Mouse (Mus musculus) G1E (cell line): ENCODE measurements around the gene Ppp2r5a. TPM values are rescaled to one million over a fixed set of nuclear protein-coding genes. Genes with fewer than 3 reads are reported as not detected.
"Not testable (repeated sequence)": the region's sequence is repeated elsewhere in the genome, so short reads cannot be mapped to it uniquely, and the experiment has no call there.

Experiments
- ATAC-seq: 2 replicates; pipeline ENCODE4 v1.8.0; 2016; ENCODE audit warnings: mild to moderate bottlenecking; ENCODE audit not compliant: insufficient number of reproducible peaks, poor library complexity, low FRiP score, severe bottlenecking; ENCODE audit errors: extremely low read depth
- DNase-seq: peaks from one replicate; pipeline ENCODE4 v3.0.0; 2012; ENCODE audit warnings: low spot score
- H3K27me3 ChIP-seq: 2 replicates; pipeline ENCODE4 v1.6.1; 2012; ENCODE audit warnings: mild to moderate bottlenecking, low read length, inconsistent platforms; ENCODE audit not compliant: insufficient read depth
- H3K36me3 ChIP-seq: replicated peaks from 2 replicates; pipeline ENCODE3; 2012; ENCODE audit warnings: mild to moderate bottlenecking, inconsistent platforms
- H3K4me1 ChIP-seq: 2 replicates; pipeline ENCODE4 v1.6.1; 2012; ENCODE audit warnings: low read depth, low read length, inconsistent platforms, mixed read lengths; ENCODE audit not compliant: insufficient read depth
- H3K4me3 ChIP-seq: 2 replicates; pipeline ENCODE4 v1.5.1; 2012; ENCODE audit warnings: low read depth, mild to moderate bottlenecking, inconsistent platforms, low read length, moderate library complexity, mixed read lengths
- H3K9me3 ChIP-seq: replicated peaks from 2 replicates; pipeline ENCODE4 v1.6.1; 2012; ENCODE audit warnings: inconsistent platforms
- CTCF ChIP-seq: IDR thresholded peaks from 2 replicates; pipeline ENCODE4 v1.5.1; 2012; ENCODE audit warnings: low read depth, low read length, inconsistent platforms, mixed read lengths
- GATA1 ChIP-seq: IDR thresholded peaks from 2 replicates; pipeline ENCODE4 v1.6.1; 2012; ENCODE audit warnings: borderline replicate concordance, low read length, inconsistent platforms, mixed read lengths
- GATA2 ChIP-seq: IDR thresholded peaks from 2 replicates; pipeline ENCODE4 v1.6.1; 2012; ENCODE audit warnings: low read depth, low read length, inconsistent platforms, borderline replicate concordance
- POLR2AphosphoS5 ChIP-seq: IDR thresholded peaks from 2 replicates; pipeline ENCODE4 v1.6.1; 2012; ENCODE audit warnings: low read depth, low read length, inconsistent platforms; ENCODE audit not compliant: insufficient replicate concordance
- TAL1 ChIP-seq: conservative IDR thresholded peaks from 2 replicates; pipeline ENCODE4 v1.6.1; 2012; ENCODE audit warnings: low read depth, low read length, inconsistent platforms, mixed read lengths
- polyA plus RNA-seq: library from polyadenylated mRNA; stranded (reverse); fragments of >175 nt; gene quantifications from 2 replicates; pipeline ENCODE4 v1.2.3, GENCODE M21; 2012
- total RNA-seq, 2 experiments: library from RNA; stranded (forward) in 1 of 2; stranded (reverse) in 1 of 2; fragments of 200-1000 nt in 1 of 2; fragments of >200 nt in 1 of 2; fragmentation: Nextera tagmentation in 1 of 2; gene quantifications; 2 replicates each; pipeline ENCODE4 v1.2.3; 2014 to 2017

Gene Ppp2r5a
- total and polyA plus RNA-seq, 3 experiments = 45.1 to 133 (median 133) TPM

- Histone ChIP-seq H3K4me3 (no peak overlapping the region), H3K27me3 (peaks cover 37% of the 10 kb centered on the region), H3K36me3 (no peaks in the 10 kb centered on the region), H3K9me3 (no peaks in the 10 kb centered on the region), H3K4me1 (peaks cover 6% of the 10 kb centered on the region)
- no peak for DNase-seq
- TF ChIP-seq POLR2AphosphoS5 (no peak), CTCF (no peak), GATA1 (no peak), GATA2 (no peak), TAL1 (no peak)
- ATAC-seq = no peak
These were observed 29.5 kb upstream of the Ppp2r5a start for GRCm38 (mm10) chr1:191432531-191432930.

GRCm38 (mm10) chr1:191432023-191432422 is 29.0 kb upstream of the Ppp2r5a start:
- Histone ChIP-seq H3K4me1 (peaks cover 6% of the 10 kb centered on the region), H3K27me3 (peaks cover 40% of the 10 kb centered on the region), H3K36me3 (no peaks in the 10 kb centered on the region), H3K4me3 (no peak overlapping the region), H3K9me3 (no peaks in the 10 kb centered on the region)
- TF ChIP-seq TAL1 (no peak), CTCF (no peak)
- DNase-seq = no peak
- no peak for ATAC-seq

- ATAC-seq (no peak), DNase-seq (no peak)
- Histone ChIP-seq H3K27me3 (peaks cover 42% of the 10 kb centered on the region), H3K4me3 (no peak overlapping the region), H3K9me3 (no peaks in the 10 kb centered on the region), H3K36me3 (no peaks in the 10 kb centered on the region), H3K4me1 (peaks cover 3% of the 10 kb centered on the region; the same call in 1 of the 2 replicates)
- no peak for TF ChIP-seq TAL1
- no peak for TF ChIP-seq POLR2AphosphoS5
- TF ChIP-seq GATA1 = no peak
- no peak for TF ChIP-seq GATA2
- no peak for TF ChIP-seq CTCF
These were observed 27.0 kb upstream of the Ppp2r5a start for GRCm38 (mm10) chr1:191430121-191430520.

- H3K9me3 ChIP-seq = no peaks in the 10 kb centered on the region
- peaks cover 9% of the 10 kb centered on the region for H3K4me1 ChIP-seq
- DNase-seq (no peak), ATAC-seq (no peak)
- TF ChIP-seq POLR2AphosphoS5 (no peak), TAL1 (no peak), CTCF (no peak), GATA1 (no peak), GATA2 (no peak)
- peaks cover 54% of the 10 kb centered on the region for H3K27me3 ChIP-seq
- H3K4me3 ChIP-seq = no peak overlapping the region
- no peaks in the 10 kb centered on the region for H3K36me3 ChIP-seq
These were observed 22.8 kb upstream of the Ppp2r5a start for GRCm38 (mm10) chr1:191425884-191426283.

- Histone ChIP-seq H3K4me1 (peaks cover 11% of the 10 kb centered on the region), H3K4me3 (no peak overlapping the region), H3K9me3 (no peaks in the 10 kb centered on the region), H3K27me3 (peaks cover 45% of the 10 kb centered on the region), H3K36me3 (no peaks in the 10 kb centered on the region)
- DNase-seq = no peak
- no peak for TF ChIP-seq POLR2AphosphoS5
- TF ChIP-seq GATA1 = no peak
- TF ChIP-seq GATA2 = no peak
- no peak for TF ChIP-seq CTCF
- no peak for TF ChIP-seq TAL1
- no peak for ATAC-seq
These were observed 20.1 kb upstream of the Ppp2r5a start for GRCm38 (mm10) chr1:191423201-191423600.

- ATAC-seq, DNase-seq, H3K36me3 ChIP-seq, H3K9me3 ChIP-seq, H3K4me3 ChIP-seq: not testable (repeated sequence)
- H3K4me1 ChIP-seq = peaks cover 11% of the 10 kb centered on the region
- peaks cover 41% of the 10 kb centered on the region for H3K27me3 ChIP-seq
These were observed 19.6 kb upstream of the Ppp2r5a start for GRCm38 (mm10) chr1:191422714-191423113.

GRCm38 (mm10) chr1:191422164-191422563 is 19.1 kb upstream of the Ppp2r5a start:
- TF ChIP-seq POLR2AphosphoS5 = no peak
- TF ChIP-seq GATA1 = no peak
- TF ChIP-seq CTCF = no peak
- TF ChIP-seq GATA2 = no peak
- no peak for TF ChIP-seq TAL1
- peaks cover 38% of the 10 kb centered on the region for H3K27me3 ChIP-seq
- DNase-seq (no peak), ATAC-seq (no peak)
- H3K9me3 ChIP-seq = no peaks in the 10 kb centered on the region
- H3K4me1 ChIP-seq = peaks cover 11% of the 10 kb centered on the region
- H3K4me3 ChIP-seq = no peak overlapping the region
- H3K36me3 ChIP-seq = no peaks in the 10 kb centered on the region
